Mouse (Mus musculus): ENCODE measurements around the gene Bmp6. TPM values are rescaled to one million over a fixed set of nuclear protein-coding genes. Genes with fewer than 3 reads are reported as not detected.

The Bmp6 gene
- polyA plus RNA-seq, 1 experiment from 2014 or later = 0.12 TPM

DNA sequence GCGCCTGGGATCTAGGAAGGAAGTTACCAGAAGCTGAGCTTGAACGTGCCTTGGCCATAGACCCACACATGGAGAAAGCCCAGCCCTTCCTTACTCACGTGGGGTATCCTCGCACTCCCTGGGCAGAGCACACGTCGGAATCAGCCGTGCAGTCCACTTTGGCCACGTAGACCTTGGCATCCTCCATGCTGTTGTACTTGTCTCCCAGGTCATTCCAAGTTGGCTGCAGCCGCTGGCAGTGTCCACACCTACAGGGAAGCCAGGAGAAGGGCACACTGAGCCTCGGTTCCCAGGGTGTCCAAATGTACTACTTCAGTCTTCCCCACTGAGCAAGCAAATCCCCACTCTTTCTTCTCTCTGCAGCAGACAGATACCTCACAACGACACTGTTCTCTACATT lies 178.3 kb downstream of the Bmp6 start:
- no peaks in the 10 kb centered on the region for H3K27me3 ChIP-seq (ENCODE audit: control insufficient read depth, insufficient read depth, low read depth, low read length)
- no peak for ATAC-seq (ENCODE audit: low read depth)
- H3K27ac ChIP-seq (ENCODE audit: low read length) = no peak overlapping the region
- H3K9me3 ChIP-seq (replicated peaks; ENCODE audit: control insufficient read depth, low read length) = no peaks in the 10 kb centered on the region
- 83% methylated on average over 11 of the region's 11 CpGs for WGBS (ENCODE audit: insufficient replicate concordance)
- H3K4me3 ChIP-seq (ENCODE audit: low read depth, low read length) = no peak overlapping the region
- no peak overlapping the region for H3K4me2 ChIP-seq (ENCODE audit: low read depth, low read length)
- H3K36me3 ChIP-seq (ENCODE audit: control insufficient read depth, insufficient read depth) = no peaks in the 10 kb centered on the region; the same call in 1 of the 2 replicates
- peaks cover 21% of the 10 kb centered on the region for H3K4me1 ChIP-seq (ENCODE audit: control insufficient read depth, low read depth, low read length)
- H3K9ac ChIP-seq (ENCODE audit: low read depth, low read length) = no peak overlapping the region

DNA sequence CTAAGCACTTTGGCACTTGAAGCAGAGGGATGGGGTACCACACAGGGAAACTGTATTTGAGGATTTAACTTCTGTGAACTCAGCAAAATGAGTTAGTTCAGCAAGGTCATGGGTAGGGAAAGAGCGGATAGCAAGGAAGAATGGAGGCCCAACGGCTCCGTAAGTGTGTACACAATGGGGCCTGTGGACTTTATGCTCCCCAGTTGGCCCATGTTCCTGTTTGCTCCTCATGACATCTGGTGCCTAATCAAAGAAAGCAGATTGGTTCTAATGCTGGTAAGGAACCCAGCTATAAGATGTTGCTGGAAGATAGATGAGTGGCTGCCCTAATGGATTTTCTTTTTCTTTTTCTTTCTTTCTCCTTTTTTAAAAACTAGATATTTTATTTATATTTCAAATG lies 180.4 kb downstream of the Bmp6 start:
- ATAC-seq (ENCODE audit: low read depth) = no peak
- 66% methylated on average over 3 of the region's 3 CpGs for WGBS (ENCODE audit: insufficient replicate concordance)
- no peak overlapping the region; the same call in 1 of the 2 replicates for H3K4me2 ChIP-seq (ENCODE audit: low read depth, low read length)

DNA sequence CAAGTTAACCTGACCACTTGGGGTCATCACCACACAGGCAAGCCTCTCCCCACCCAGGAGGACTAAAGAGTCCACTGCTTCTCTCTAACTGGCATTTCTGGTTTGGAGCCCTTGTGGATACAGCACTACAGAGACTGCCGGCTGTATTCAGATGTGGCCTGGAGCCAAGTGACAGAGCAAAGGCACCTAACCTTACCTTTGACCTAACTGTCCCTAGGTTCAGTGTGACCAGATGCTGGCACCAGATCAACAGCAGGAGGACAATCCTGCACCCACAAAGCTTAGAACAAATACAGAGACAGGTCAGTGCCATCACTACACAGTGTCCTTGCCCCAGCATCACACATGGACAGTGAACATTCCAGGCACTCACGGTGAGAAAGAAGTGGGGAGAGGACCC lies 181.2 kb downstream of the Bmp6 start:
- Histone ChIP-seq H3K9me3 (replicated peaks; ENCODE audit: control insufficient read depth, low read length) (no peaks in the 10 kb centered on the region), H3K4me1 (ENCODE audit: control insufficient read depth, low read depth, low read length) (peaks cover 29% of the 10 kb centered on the region), H3K27me3 (ENCODE audit: control insufficient read depth, insufficient read depth, low read depth, low read length) (no peaks in the 10 kb centered on the region; the same call in 1 of the 2 replicates), H3K4me3 (ENCODE audit: low read depth, low read length) (no peak overlapping the region; the same call in 1 of the 2 replicates), H3K4me2 (ENCODE audit: low read depth, low read length) (peak overlapping the region; percentile 99), H3K9ac (ENCODE audit: low read depth, low read length) (no peak overlapping the region), H3K27ac (ENCODE audit: low read length) (peak overlapping the region; percentile 43), H3K36me3 (ENCODE audit: control insufficient read depth, insufficient read depth) (no peaks in the 10 kb centered on the region; the same call in 1 of the 2 replicates)
- ATAC-seq (ENCODE audit: low read depth) = peak; percentile 45
- WGBS (ENCODE audit: insufficient replicate concordance) = 64% methylated on average over 2 of the region's 2 CpGs

More for the DNA sequence above, 180.4 kb downstream of the Bmp6 start:
- no peaks in the 10 kb centered on the region; the same call in 1 of the 2 replicates for H3K36me3 ChIP-seq (ENCODE audit: control insufficient read depth, insufficient read depth)
- H3K27me3 ChIP-seq (ENCODE audit: control insufficient read depth, insufficient read depth, low read depth, low read length) = no peaks in the 10 kb centered on the region; the same call in 1 of the 2 replicates
- no peaks in the 10 kb centered on the region for H3K9me3 ChIP-seq (replicated peaks; ENCODE audit: control insufficient read depth, low read length)
- H3K4me1 ChIP-seq (ENCODE audit: control insufficient read depth, low read depth, low read length) = peaks cover 29% of the 10 kb centered on the region
- no peak overlapping the region for H3K9ac ChIP-seq (ENCODE audit: low read depth, low read length)
- H3K27ac ChIP-seq (ENCODE audit: low read length) = no peak overlapping the region
- no peak overlapping the region for H3K4me3 ChIP-seq (ENCODE audit: low read depth, low read length)

DNA sequence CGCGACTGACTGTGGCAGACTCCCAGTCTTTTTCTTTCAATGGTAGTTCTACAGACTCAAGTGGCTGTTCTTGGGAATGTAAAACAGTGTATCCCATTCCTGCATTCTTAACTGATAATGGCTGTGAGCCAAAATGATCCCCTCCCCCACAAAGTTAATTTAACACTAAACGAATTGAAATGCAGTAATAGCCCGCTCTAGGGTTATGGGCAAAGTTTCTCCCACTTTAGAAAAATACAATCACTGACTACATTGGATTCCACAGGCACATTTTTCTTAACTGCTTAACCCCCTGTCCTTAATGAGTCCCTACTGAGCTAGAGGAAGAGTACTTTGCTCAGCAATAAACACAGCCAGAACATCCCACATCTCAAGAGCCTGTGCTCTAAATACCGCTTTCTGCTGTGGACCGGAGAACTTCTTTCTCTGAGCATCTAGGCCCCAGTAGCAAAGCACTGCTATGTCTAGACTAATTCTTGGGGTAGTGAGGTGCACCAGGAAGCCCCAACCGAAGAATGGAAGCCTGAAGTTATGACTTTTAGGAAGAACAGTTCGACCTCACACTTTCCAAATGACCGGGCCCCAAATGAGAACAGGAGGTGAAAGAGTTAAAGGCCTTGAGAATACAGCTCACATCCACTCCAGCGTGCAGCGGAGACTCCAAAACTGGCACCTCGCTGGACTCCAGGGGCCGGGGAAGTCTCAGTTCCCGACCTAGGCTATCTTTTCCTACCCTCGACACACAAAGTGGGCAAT lies 182.3 kb downstream of the Bmp6 start:
- H3K27ac ChIP-seq (ENCODE audit: low read length) = peak overlapping the region; percentile 89
- ATAC-seq (ENCODE audit: low read depth) = no peak
- no peaks in the 10 kb centered on the region; the same call in 1 of the 2 replicates for H3K27me3 ChIP-seq (ENCODE audit: control insufficient read depth, insufficient read depth, low read depth, low read length)
- peak overlapping the region; percentile 88 for H3K9ac ChIP-seq (ENCODE audit: low read depth, low read length)
- H3K4me3 ChIP-seq (ENCODE audit: low read depth, low read length) = peak overlapping the region; percentile 85
- H3K9me3 ChIP-seq (replicated peaks; ENCODE audit: control insufficient read depth, low read length) = no peaks in the 10 kb centered on the region
- WGBS (ENCODE audit: insufficient replicate concordance) = 11% methylated on average over 15 of the region's 15 CpGs
- peak overlapping the region; percentile 99 for H3K4me2 ChIP-seq (ENCODE audit: low read depth, low read length)
- H3K36me3 ChIP-seq (ENCODE audit: control insufficient read depth, insufficient read depth) = no peaks in the 10 kb centered on the region; the same call in 1 of the 2 replicates
- H3K4me1 ChIP-seq (ENCODE audit: control insufficient read depth, low read depth, low read length) = peaks cover 29% of the 10 kb centered on the region

DNA sequence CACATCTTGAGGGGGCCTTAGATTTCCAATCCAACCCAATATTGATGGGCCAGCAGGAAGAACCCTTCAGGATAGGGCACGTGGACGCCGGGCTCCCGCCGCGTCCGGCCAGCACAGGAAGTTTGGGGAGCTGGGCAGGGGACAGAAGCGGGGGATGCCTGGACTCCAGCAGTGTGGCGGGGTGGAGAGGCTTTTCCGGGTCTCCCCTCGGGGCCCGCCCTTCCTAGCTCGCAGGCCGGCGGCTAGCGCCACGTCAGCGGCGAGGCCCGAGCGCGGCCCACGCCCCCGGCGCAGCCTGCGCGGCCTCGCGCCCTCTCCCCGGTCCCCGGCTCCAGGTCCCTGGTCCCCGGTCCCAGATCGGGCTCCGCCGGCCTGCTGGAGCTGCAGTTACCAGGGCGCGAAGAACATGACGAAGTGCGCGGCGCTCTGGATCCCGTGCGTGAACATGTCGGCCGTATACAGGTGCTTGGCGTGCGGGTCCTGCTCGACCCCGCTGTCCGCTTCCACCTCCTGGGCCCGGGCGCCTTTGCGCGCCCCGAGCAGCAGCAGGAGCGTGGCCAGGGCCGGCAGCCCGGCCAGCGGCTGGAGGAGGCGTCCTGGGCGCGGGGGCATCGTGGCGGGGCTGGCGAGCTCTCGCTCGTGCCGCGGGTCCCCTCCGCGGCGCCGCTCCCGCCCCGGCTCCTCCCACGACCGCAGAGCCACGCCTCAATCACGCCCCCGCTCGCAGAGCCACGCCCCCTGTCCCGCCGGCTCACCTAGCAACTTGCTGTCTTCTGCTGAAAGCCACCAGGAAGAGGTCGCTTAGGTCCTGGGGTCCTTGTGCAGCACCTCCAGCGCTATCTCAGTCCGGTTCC lies 183.1 kb downstream of the Bmp6 start:
- no peaks in the 10 kb centered on the region; the same call in 1 of the 2 replicates for H3K27me3 ChIP-seq (ENCODE audit: control insufficient read depth, insufficient read depth, low read depth, low read length)
- ATAC-seq (ENCODE audit: low read depth) = peak; percentile 84
- H3K4me2 ChIP-seq (ENCODE audit: low read depth, low read length) = peak overlapping the region; percentile 99
- peak overlapping the region; percentile 85 for H3K4me3 ChIP-seq (ENCODE audit: low read depth, low read length)
- peak overlapping the region; percentile 88 for H3K9ac ChIP-seq (ENCODE audit: low read depth, low read length)
- WGBS (ENCODE audit: insufficient replicate concordance) = under 1% methylated on average over 70 of the region's 87 CpGs
- H3K27ac ChIP-seq (ENCODE audit: low read length) = peak overlapping the region; percentile 89
- no peaks in the 10 kb centered on the region for H3K9me3 ChIP-seq (replicated peaks; ENCODE audit: control insufficient read depth, low read length)
- no peaks in the 10 kb centered on the region for H3K36me3 ChIP-seq (ENCODE audit: control insufficient read depth, insufficient read depth)
- peaks cover 29% of the 10 kb centered on the region for H3K4me1 ChIP-seq (ENCODE audit: control insufficient read depth, low read depth, low read length)

DNA sequence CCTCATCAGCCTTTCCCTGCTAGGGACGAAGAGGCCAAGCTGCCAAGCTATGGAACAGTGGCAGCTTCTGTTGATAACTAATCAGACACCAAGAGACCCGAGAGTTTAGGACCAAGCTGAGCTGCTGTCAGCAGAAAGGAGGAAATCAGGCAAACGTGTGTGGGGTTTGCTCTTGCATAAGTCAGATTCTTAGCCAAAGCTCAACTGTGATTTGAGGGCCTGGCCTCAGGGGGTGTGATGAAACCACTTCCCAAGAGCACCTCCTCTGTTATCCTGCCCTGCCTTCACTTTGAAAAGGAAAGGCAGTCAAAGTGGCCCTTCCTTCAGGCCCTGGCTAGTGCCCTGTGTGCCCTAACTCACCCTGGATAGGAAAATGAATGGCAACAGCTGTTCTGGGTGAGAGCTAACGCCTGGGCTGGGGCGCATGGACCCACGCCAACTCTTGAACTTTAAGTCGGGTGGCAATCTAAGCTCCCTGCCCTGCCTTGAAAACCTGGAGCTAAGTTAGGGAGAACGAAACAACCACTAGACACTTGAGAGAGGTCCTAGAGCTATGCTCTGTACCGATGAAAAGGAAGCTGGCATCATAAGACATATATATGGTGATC lies 183.9 kb downstream of the Bmp6 start, which contains the start of gene Txndc5:
TSS of gene Txndc5 (minus strand) at position 138 of the 608 bp plus-strand sequence.
- H3K27me3 ChIP-seq (ENCODE audit: control insufficient read depth, insufficient read depth, low read depth, low read length) = no peaks in the 10 kb centered on the region; the same call in 1 of the 2 replicates
- H3K4me1 ChIP-seq (ENCODE audit: control insufficient read depth, low read depth, low read length) = peaks cover 29% of the 10 kb centered on the region
- H3K4me2 ChIP-seq (ENCODE audit: low read depth, low read length) = peak within 1 kb of the TSS; percentile 99
- H3K4me3 ChIP-seq (ENCODE audit: low read depth, low read length) = peak within 1 kb of the TSS; percentile 85
- H3K9me3 ChIP-seq (replicated peaks; ENCODE audit: control insufficient read depth, low read length) = no peaks in the 10 kb centered on the region
- 44% methylated on average over 9 of the region's 9 CpGs for WGBS (ENCODE audit: insufficient replicate concordance)
- H3K9ac ChIP-seq (ENCODE audit: low read depth, low read length) = peak within 1 kb of the TSS; percentile 88
- no peaks in the 10 kb centered on the region for H3K36me3 ChIP-seq (ENCODE audit: control insufficient read depth, insufficient read depth)
- peak within 1 kb of the TSS; percentile 89 for H3K27ac ChIP-seq (ENCODE audit: low read length)
- ATAC-seq (ENCODE audit: low read depth) = no peak

DNA sequence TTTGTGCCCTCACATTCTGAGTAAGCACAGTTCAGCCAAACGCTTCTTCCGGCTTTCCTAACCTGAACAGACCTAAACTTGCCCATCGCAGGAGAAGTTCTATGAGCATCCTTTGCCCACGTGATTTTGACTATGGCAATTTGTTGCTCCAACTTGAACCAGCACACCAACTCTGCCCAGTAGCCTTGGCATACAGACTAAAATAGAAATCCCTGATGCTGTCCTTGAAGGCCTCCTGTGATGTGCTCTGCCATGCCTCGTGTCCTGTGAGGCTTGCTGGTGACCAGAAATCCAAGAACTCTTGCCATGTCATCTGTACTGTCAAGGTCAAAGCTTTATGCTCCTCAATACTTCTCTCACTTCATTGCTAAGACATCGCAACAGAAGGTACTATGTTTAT lies 184.7 kb downstream of the Bmp6 start:
- peaks cover 29% of the 10 kb centered on the region for H3K4me1 ChIP-seq (ENCODE audit: control insufficient read depth, low read depth, low read length)
- H3K27me3 ChIP-seq (ENCODE audit: control insufficient read depth, insufficient read depth, low read depth, low read length) = no peaks in the 10 kb centered on the region; the same call in 1 of the 2 replicates
- no peaks in the 10 kb centered on the region for H3K9me3 ChIP-seq (replicated peaks; ENCODE audit: control insufficient read depth, low read length)
- no peak overlapping the region for H3K4me3 ChIP-seq (ENCODE audit: low read depth, low read length)
- no peaks in the 10 kb centered on the region for H3K36me3 ChIP-seq (ENCODE audit: control insufficient read depth, insufficient read depth)
- H3K9ac ChIP-seq (ENCODE audit: low read depth, low read length) = no peak overlapping the region
- 67% methylated on average over 6 of the region's 6 CpGs for WGBS (ENCODE audit: insufficient replicate concordance)
- no peak for ATAC-seq (ENCODE audit: low read depth)
- no peak overlapping the region for H3K4me2 ChIP-seq (ENCODE audit: low read depth, low read length)
- H3K27ac ChIP-seq (ENCODE audit: low read length) = no peak overlapping the region

DNA sequence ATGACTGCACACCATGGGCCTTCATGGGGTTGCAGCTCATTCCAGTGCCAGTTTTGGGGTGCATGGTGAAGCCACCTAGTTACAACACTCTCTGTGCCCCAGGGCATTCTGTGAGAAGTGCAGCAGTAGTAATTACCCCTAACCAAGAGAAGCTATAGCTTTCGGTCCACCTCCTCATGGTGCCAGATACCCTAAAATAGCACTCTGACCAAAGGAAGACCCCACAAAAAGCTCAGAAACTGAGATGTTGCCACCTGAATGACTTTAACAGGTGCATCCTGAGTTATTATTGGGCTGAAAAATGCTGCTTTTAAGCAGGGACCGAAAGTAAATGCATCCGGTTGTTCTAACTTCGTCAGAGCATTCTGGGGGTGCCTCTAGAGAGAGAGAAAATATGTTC lies 186.6 kb downstream of the Bmp6 start:
- no peaks in the 10 kb centered on the region for H3K36me3 ChIP-seq (ENCODE audit: control insufficient read depth, insufficient read depth)
- no peak overlapping the region for H3K27ac ChIP-seq (ENCODE audit: low read length)
- H3K4me2 ChIP-seq (ENCODE audit: low read depth, low read length) = no peak overlapping the region
- H3K4me1 ChIP-seq (ENCODE audit: control insufficient read depth, low read depth, low read length) = peaks cover 17% of the 10 kb centered on the region
- no peak overlapping the region for H3K9ac ChIP-seq (ENCODE audit: low read depth, low read length)
- no peaks in the 10 kb centered on the region for H3K9me3 ChIP-seq (replicated peaks; ENCODE audit: control insufficient read depth, low read length)
- ATAC-seq (ENCODE audit: low read depth) = no peak
- no peaks in the 10 kb centered on the region; the same call in 1 of the 2 replicates for H3K27me3 ChIP-seq (ENCODE audit: control insufficient read depth, insufficient read depth, low read depth, low read length)
- no peak overlapping the region for H3K4me3 ChIP-seq (ENCODE audit: low read depth, low read length)
- 76% methylated on average over 4 of the region's 4 CpGs for WGBS (ENCODE audit: insufficient replicate concordance)
